Mouse (Mus musculus) embryo, embryonic 11.5 days (tissue): Measurements from ENCODE around the gene Tgfbr2.

Experiments
- DNase-seq: peaks from one replicate; pipeline ENCODE4 v3.0.0-alpha.2; 2012; ENCODE audit warnings: low read depth, low spot score

Gene Tgfbr2

GRCm38 (mm10) chr9:116160067-116160466 is 15.1 kb downstream of the Tgfbr2 start:
- no peak for DNase-seq

GRCm38 (mm10) chr9:116156501-116156900 is 18.7 kb downstream of the Tgfbr2 start:
- DNase-seq = no peak

GRCm38 (mm10) chr9:116152878-116153277 is 22.3 kb downstream of the Tgfbr2 start:
- no peak for DNase-seq

GRCm38 (mm10) chr9:116150725-116151396 is 24.3 kb downstream of the Tgfbr2 start:
- DNase-seq = no peak

- no peak for DNase-seq
Measured at GRCm38 (mm10) chr9:116148809-116149208, 26.4 kb downstream of the Tgfbr2 start.

GRCm38 (mm10) chr9:116146235-116146634 is 28.9 kb downstream of the Tgfbr2 start:
- no peak for DNase-seq

GRCm38 (mm10) chr9:116145231-116145641 is 29.9 kb downstream of the Tgfbr2 start:
- DNase-seq = no peak

- no peak for DNase-seq
Measured at GRCm38 (mm10) chr9:116140422-116140821, 34.7 kb downstream of the Tgfbr2 start.

- no peak for DNase-seq
Measured at GRCm38 (mm10) chr9:116139549-116139948, 35.6 kb downstream of the Tgfbr2 start.

GRCm38 (mm10) chr9:116138595-116139134 is 36.5 kb downstream of the Tgfbr2 start:
- peak; percentile 45 for DNase-seq

GRCm38 (mm10) chr9:116137645-116138044 is 37.5 kb downstream of the Tgfbr2 start:
- DNase-seq = no peak

GRCm38 (mm10) chr9:116136811-116137210 is 38.3 kb downstream of the Tgfbr2 start:
- no peak for DNase-seq

GRCm38 (mm10) chr9:116136146-116136545 is 39.0 kb downstream of the Tgfbr2 start:
- DNase-seq = no peak

- no peak for DNase-seq
Measured at GRCm38 (mm10) chr9:116134488-116134887, 40.7 kb downstream of the Tgfbr2 start.

- DNase-seq = no peak
Measured at GRCm38 (mm10) chr9:116133312-116133980, 41.7 kb downstream of the Tgfbr2 start.

GRCm38 (mm10) chr9:116128886-116129285 is 46.3 kb downstream of the Tgfbr2 start:
- DNase-seq = no peak

GRCm38 (mm10) chr9:116128311-116128710 is 46.8 kb downstream of the Tgfbr2 start:
- DNase-seq = no peak

- DNase-seq = no peak
Measured at GRCm38 (mm10) chr9:116126494-116126893, 48.7 kb downstream of the Tgfbr2 start.

- DNase-seq = peak; percentile 34
Measured at GRCm38 (mm10) chr9:116122969-116123589, 52.1 kb downstream of the Tgfbr2 start.

- DNase-seq = no peak
Measured at GRCm38 (mm10) chr9:116122544-116122943, 52.6 kb downstream of the Tgfbr2 start.

- no peak for DNase-seq
Measured at GRCm38 (mm10) chr9:116121472-116121871, 53.7 kb downstream of the Tgfbr2 start.

GRCm38 (mm10) chr9:116119990-116120389 is 55.2 kb downstream of the Tgfbr2 start:
- DNase-seq = no peak
